Mouse (Mus musculus): Measurements from ENCODE around the gene Aldh6a1. TPM values are rescaled to one million over a fixed set of nuclear protein-coding genes. Genes with fewer than 3 reads are reported as not detected.

Gene Aldh6a1
- polyA plus RNA-seq, 1 experiment from 2014 or later, result 38.6 TPM

DNA sequence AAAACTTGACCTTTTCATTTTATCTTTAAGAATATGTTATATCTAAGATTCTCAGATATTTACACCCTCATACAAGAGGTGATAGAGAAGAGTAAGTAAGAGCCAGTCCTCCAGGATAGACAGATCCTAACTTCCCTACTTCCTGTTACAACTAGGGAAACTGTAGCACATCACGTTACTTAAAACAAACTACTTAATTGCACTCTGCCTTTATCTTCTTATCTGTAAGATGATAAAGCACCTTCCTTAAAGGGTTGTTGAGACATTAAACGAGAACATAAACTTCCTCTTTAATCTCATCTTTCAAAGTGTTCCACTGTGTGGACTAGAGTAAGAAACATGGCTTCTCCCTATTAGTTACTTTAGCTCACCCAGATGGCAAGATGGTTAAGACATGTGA lies 12.1 kb downstream of the Aldh6a1 start:
- Histone ChIP-seq H3K4me2 (no peak overlapping the region), H3K9ac (ENCODE audit: low read depth, low read length) (no peak overlapping the region), H3K27me3 (ENCODE audit: control insufficient read depth, insufficient read depth, low read length) (no peaks in the 10 kb centered on the region), H3K36me3 (ENCODE audit: control insufficient read depth, insufficient read depth, low read length) (no peaks in the 10 kb centered on the region), H3K9me3 (replicated peaks; ENCODE audit: control insufficient read depth, low read length) (no peaks in the 10 kb centered on the region), H3K4me1 (ENCODE audit: control insufficient read depth, insufficient read depth, low read length) (no peaks in the 10 kb centered on the region), H3K4me3 (ENCODE audit: low read depth, low read length) (no peak overlapping the region), H3K27ac (ENCODE audit: low read depth, low read length) (no peak overlapping the region)
- WGBS (ENCODE audit: insufficient replicate concordance), result 44% methylated on average over 2 of the region's 2 CpGs
- ATAC-seq (replicated peaks; ENCODE audit: insufficient number of reproducible peaks, low FRiP score, low TSS enrichment), result no peak

DNA sequence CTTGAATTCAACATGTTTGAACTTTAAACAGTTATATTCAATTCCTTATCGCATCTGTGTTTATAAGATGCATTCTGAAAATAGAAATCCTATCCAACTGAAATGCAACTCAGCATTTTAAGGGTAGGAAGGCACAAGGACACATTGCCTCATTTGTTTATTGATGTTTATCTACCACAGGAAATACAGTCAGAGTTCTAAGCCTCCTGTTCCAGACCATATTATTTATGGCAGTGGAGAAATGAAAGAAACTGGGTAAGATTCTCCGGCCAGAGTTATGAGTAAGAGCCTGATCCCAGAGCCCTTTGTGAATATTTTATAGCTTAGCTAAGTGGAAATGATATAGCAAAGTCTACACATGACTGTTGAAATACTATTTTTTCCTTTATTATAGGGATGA lies 21.0 kb downstream of the Aldh6a1 start:
- H3K4me2 ChIP-seq, result no peak overlapping the region
- H3K4me1 ChIP-seq (ENCODE audit: control insufficient read depth, insufficient read depth, low read length), result no peaks in the 10 kb centered on the region
- ATAC-seq (replicated peaks; ENCODE audit: insufficient number of reproducible peaks, low FRiP score, low TSS enrichment), result no peak

DNA sequence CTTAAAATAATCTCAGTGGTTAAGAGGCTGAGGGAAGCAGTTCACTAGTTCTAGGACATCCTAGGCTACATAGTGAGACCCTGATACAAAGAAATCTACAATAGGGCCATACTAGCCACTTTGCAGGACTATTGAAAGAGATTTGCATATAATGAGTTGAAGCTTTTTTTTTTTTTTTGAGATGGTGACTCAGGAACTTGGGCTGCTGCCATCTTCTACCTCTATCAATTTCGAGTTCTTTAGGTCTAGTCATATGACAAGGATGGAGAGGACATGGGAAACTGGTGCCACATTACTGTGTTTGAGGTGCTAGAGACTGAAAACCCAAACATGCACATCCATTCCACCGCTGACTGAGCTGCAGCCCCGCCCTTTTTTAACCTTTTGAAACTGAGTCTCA lies 26.8 kb downstream of the Aldh6a1 start:
- H3K27me3 ChIP-seq (ENCODE audit: control insufficient read depth, insufficient read depth, low read length), result no peaks in the 10 kb centered on the region
- H3K4me1 ChIP-seq (ENCODE audit: control insufficient read depth, insufficient read depth, low read length), result no peaks in the 10 kb centered on the region
- H3K9ac ChIP-seq (ENCODE audit: low read depth, low read length), result no peak overlapping the region
- no peaks in the 10 kb centered on the region for H3K36me3 ChIP-seq (ENCODE audit: control insufficient read depth, insufficient read depth, low read length)
- no peak overlapping the region for H3K4me2 ChIP-seq
- 49% methylated on average over 3 of the region's 3 CpGs for WGBS (ENCODE audit: insufficient replicate concordance)
- H3K4me3 ChIP-seq (ENCODE audit: low read depth, low read length), result no peak overlapping the region
- H3K9me3 ChIP-seq (replicated peaks; ENCODE audit: control insufficient read depth, low read length), result no peaks in the 10 kb centered on the region
- H3K27ac ChIP-seq (ENCODE audit: low read depth, low read length), result no peak overlapping the region
- no peak for ATAC-seq (replicated peaks; ENCODE audit: insufficient number of reproducible peaks, low FRiP score, low TSS enrichment)

More for the DNA sequence above, 21.0 kb downstream of the Aldh6a1 start:
- Histone ChIP-seq H3K27me3 (ENCODE audit: control insufficient read depth, insufficient read depth, low read length) (no peaks in the 10 kb centered on the region), H3K27ac (ENCODE audit: low read depth, low read length) (no peak overlapping the region), H3K36me3 (ENCODE audit: control insufficient read depth, insufficient read depth, low read length) (no peaks in the 10 kb centered on the region), H3K9ac (ENCODE audit: low read depth, low read length) (no peak overlapping the region), H3K4me3 (ENCODE audit: low read depth, low read length) (no peak overlapping the region), H3K9me3 (replicated peaks; ENCODE audit: control insufficient read depth, low read length) (no peaks in the 10 kb centered on the region)
- 93% methylated on average over 2 of the region's 2 CpGs for WGBS (ENCODE audit: insufficient replicate concordance)

DNA sequence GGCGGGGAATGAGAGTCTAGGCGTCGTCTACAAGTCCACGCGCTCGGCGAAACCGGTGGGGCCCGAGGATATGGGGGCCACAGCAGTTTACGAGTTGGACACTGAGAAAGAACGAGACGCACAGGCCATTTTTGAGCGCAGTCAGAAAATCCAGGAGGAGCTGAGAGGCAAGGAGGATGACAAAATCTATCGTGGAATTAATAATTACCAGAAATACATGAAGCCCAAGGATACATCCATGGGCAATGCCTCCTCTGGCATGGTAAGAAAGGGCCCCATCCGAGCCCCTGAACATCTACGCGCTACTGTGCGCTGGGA lies 33.2 kb downstream of the Aldh6a1 start:
- no peaks in the 10 kb centered on the region for H3K27me3 ChIP-seq (ENCODE audit: control insufficient read depth, insufficient read depth, low read length)
- WGBS (ENCODE audit: insufficient replicate concordance), result 29% methylated on average over 18 of the region's 18 CpGs
- H3K36me3 ChIP-seq (ENCODE audit: control insufficient read depth, insufficient read depth, low read length), result no peaks in the 10 kb centered on the region
- peak overlapping the region; percentile 80 for H3K9ac ChIP-seq (ENCODE audit: low read depth, low read length)
- H3K4me1 ChIP-seq (ENCODE audit: control insufficient read depth, insufficient read depth, low read length), result peaks cover 4% of the 10 kb centered on the region; the same call in 1 of the 2 replicates
- no peak for ATAC-seq (replicated peaks; ENCODE audit: insufficient number of reproducible peaks, low FRiP score, low TSS enrichment)
- H3K9me3 ChIP-seq (replicated peaks; ENCODE audit: control insufficient read depth, low read length), result peaks cover 2% of the 10 kb centered on the region; the same call in 1 of the 2 replicates
- H3K4me3 ChIP-seq (ENCODE audit: low read depth, low read length), result peak overlapping the region; percentile 56
- peak overlapping the region; percentile 85 for H3K4me2 ChIP-seq
- peak overlapping the region; percentile 76; the same call in 1 of the 2 replicates for H3K27ac ChIP-seq (ENCODE audit: low read depth, low read length)

DNA sequence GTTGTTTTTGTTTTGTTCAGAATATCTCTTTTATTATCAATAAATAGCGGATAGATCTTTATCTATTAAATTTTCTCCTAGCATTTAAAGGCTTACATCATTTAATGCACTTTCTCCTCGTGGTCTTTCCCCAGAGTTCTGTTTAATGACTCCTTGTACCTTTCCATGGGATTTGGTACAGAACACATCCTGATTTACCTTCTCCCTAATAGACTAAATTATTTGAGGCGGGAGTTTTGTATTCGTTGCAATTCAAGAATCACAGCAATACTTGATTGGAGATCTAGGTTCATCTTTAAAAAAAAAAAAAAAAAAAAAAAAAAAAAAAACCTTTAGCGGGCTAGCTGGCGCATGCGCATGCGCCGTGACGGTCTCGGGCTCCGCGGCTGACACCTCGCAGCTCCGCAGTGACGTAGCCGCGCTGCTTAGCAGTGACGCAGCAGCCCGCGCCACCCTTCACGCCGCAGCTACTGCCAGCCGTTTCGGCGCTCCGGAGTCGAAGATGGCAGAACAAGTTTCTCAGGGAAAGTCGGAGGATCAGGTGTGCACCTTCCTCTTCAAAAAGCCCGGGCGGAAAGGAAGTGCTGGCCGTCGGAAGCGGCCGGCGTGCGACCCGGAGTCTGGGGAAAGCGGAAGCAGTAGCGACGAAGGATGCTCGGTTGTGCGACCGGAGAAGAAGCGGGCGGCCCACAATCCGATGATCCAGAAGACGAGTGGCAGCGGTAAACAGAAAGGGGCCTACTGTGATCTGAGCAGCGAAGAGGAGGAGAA lies 33.8 kb downstream of the Aldh6a1 start, which contains the start of gene Rnf113a2:
Gene Rnf113a2, plus strand, starts transcription at position 363 of the 771 bp plus-strand sequence.
- H3K4me2 ChIP-seq, result peak within 1 kb of the TSS; percentile 85
- peak within 1 kb of the TSS; percentile 56 for H3K4me3 ChIP-seq (ENCODE audit: low read depth, low read length)
- H3K9me3 ChIP-seq (replicated peaks; ENCODE audit: control insufficient read depth, low read length), result peaks cover 2% of the 10 kb centered on the region; the same call in 1 of the 2 replicates
- peak; percentile 78; the same call in 1 of the 2 replicates for ATAC-seq (replicated peaks; ENCODE audit: insufficient number of reproducible peaks, low FRiP score, low TSS enrichment)
- H3K27ac ChIP-seq (ENCODE audit: low read depth, low read length), result peak within 1 kb of the TSS; percentile 76; the same call in 1 of the 2 replicates
- H3K27me3 ChIP-seq (ENCODE audit: control insufficient read depth, insufficient read depth, low read length), result no peaks in the 10 kb centered on the region
- H3K9ac ChIP-seq (ENCODE audit: low read depth, low read length), result peak within 1 kb of the TSS; percentile 80
- 4% methylated on average over 50 of the region's 50 CpGs for WGBS (ENCODE audit: insufficient replicate concordance)
- H3K4me1 ChIP-seq (ENCODE audit: control insufficient read depth, insufficient read depth, low read length), result peaks cover 4% of the 10 kb centered on the region; the same call in 1 of the 2 replicates
- H3K36me3 ChIP-seq (ENCODE audit: control insufficient read depth, insufficient read depth, low read length), result no peaks in the 10 kb centered on the region

DNA sequence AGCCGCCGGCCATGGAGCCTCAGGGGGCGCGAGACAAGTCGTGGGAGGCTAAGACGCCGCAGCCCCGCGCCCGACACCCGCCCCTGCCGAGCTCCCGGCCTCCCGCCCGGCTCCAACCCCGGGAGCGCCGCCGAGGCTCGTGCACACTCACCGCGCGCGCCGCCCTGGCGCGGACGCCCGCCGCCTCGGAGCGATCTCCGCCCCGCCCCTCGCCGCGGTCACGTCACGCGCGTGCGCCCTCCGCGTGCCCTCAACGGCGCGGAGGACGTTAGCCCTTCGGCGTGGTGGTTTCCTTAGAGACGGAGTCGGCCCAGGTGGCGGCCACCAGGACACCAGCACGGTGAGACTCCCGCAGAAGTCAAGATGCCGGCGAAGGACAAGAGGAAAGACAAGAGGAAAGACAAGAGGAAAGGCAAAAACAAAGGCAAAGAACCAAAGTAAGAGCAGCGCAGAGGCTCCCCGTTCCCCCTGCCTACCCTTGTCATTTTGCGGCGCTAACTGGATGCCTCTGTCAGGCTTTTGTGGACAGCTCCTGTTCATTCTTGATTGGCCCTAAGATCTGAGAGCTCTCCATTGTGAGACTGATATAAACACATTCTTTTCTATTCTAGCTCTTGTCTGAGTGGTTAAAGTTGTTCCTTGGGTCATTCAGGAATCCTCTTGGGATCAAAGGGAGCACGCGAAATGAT lies 41.8 kb downstream of the Aldh6a1 start, which contains the start of the genes Entpd5 and Bbof1:
Gene Entpd5, minus strand, starts transcription at position 211 of the 689 bp plus-strand sequence.
Gene Bbof1, plus strand, starts transcription at position 253 of the 689 bp plus-strand sequence.
- Histone ChIP-seq H3K4me1 (ENCODE audit: control insufficient read depth, insufficient read depth, low read length) (peaks cover 3% of the 10 kb centered on the region; the same call in 1 of the 2 replicates), H3K4me3 (ENCODE audit: low read depth, low read length) (peak within 1 kb of the TSS; percentile 82), H3K27me3 (ENCODE audit: control insufficient read depth, insufficient read depth, low read length) (no peaks in the 10 kb centered on the region), H3K4me2 (peak within 1 kb of the TSS; percentile 89), H3K27ac (ENCODE audit: low read depth, low read length) (peak within 1 kb of the TSS; percentile 85), H3K9ac (ENCODE audit: low read depth, low read length) (peak within 1 kb of the TSS; percentile 92), H3K36me3 (ENCODE audit: control insufficient read depth, insufficient read depth, low read length) (no peaks in the 10 kb centered on the region), H3K9me3 (replicated peaks; ENCODE audit: control insufficient read depth, low read length) (no peaks in the 10 kb centered on the region)
- peak; percentile 91 for ATAC-seq (replicated peaks; ENCODE audit: insufficient number of reproducible peaks, low FRiP score, low TSS enrichment)
- 2% methylated on average over 57 of the region's 63 CpGs for WGBS (ENCODE audit: insufficient replicate concordance)

DNA sequence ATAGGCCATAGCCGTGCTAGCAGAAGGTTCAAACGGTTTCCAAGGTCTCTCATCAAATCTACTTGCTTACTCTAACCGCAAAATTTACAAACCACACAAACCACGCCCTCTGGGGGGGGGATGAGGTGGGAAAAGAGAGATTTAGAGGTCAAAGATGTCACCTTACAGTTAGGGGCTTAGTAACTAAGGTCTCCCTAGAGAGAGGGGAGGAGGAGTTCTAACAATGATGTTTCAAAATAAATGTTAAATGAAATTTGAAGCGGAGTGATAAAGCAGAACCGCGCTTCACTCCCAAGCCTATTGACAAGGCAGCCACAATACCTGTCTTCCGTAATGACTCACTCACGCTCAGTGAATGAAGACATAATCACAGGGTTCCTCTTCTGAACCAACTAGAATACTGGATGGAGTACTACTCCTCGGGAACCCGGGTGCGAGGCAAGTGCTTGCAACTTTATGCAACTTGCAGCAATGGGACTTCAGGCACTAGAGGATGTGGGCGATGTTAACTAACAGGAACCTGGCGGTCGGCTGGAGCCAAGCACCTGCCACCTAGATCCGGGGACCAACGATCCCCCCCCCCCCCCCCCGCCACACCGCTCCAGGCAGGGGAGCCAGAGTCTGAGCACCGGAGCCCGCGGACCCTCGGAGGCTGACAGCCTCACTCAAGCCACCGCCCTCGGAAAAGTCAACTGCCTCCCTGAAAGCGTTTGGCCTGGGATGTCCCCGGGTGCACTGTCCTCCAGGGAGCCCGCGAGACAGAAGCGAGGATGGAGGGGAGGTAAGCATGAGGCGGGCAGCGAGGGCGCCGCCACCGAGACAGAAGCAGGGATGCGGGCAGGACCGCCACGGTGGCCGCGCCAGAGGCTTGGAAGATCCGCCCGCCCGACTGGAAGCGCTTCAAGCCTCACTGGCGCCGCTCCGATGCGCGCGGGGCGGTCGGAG lies 42.7 kb downstream of the Aldh6a1 start:
- no peaks in the 10 kb centered on the region for H3K36me3 ChIP-seq (ENCODE audit: control insufficient read depth, insufficient read depth, low read length)

GRCm38 (mm10) chr12:84407259-84407658 lies 43.5 kb downstream of the Aldh6a1 start:
- ATAC-seq (replicated peaks; ENCODE audit: insufficient number of reproducible peaks, low FRiP score, low TSS enrichment), result no peak
- H3K27me3 ChIP-seq (ENCODE audit: control insufficient read depth, insufficient read depth, low read length), result no peaks in the 10 kb centered on the region
- H3K4me1 ChIP-seq (ENCODE audit: control insufficient read depth, insufficient read depth, low read length), result peaks cover 3% of the 10 kb centered on the region; the same call in 1 of the 2 replicates
- no peak overlapping the region for H3K9ac ChIP-seq (ENCODE audit: low read depth, low read length)
- 55% methylated on average over 4 of the region's 4 CpGs for WGBS (ENCODE audit: insufficient replicate concordance)
- no peaks in the 10 kb centered on the region for H3K36me3 ChIP-seq (ENCODE audit: control insufficient read depth, insufficient read depth, low read length)
- H3K27ac ChIP-seq (ENCODE audit: low read depth, low read length), result no peak overlapping the region
- no peak overlapping the region for H3K4me3 ChIP-seq (ENCODE audit: low read depth, low read length)
- H3K9me3 ChIP-seq (replicated peaks; ENCODE audit: control insufficient read depth, low read length), result no peaks in the 10 kb centered on the region
- H3K4me2 ChIP-seq, result no peak overlapping the region

More for the DNA sequence above, 42.7 kb downstream of the Aldh6a1 start:
- peak overlapping the region; percentile 82 for H3K4me3 ChIP-seq (ENCODE audit: low read depth, low read length)
- peak; percentile 48; the same call in 1 of the 2 replicates for ATAC-seq (replicated peaks; ENCODE audit: insufficient number of reproducible peaks, low FRiP score, low TSS enrichment)
- H3K27ac ChIP-seq (ENCODE audit: low read depth, low read length), result peak overlapping the region; percentile 85
- no peaks in the 10 kb centered on the region for H3K27me3 ChIP-seq (ENCODE audit: control insufficient read depth, insufficient read depth, low read length)
- peaks cover 3% of the 10 kb centered on the region; the same call in 1 of the 2 replicates for H3K4me1 ChIP-seq (ENCODE audit: control insufficient read depth, insufficient read depth, low read length)
- peak overlapping the region; percentile 92 for H3K9ac ChIP-seq (ENCODE audit: low read depth, low read length)
- H3K4me2 ChIP-seq, result peak overlapping the region; percentile 89
- 2% methylated on average over 47 of the region's 52 CpGs for WGBS (ENCODE audit: insufficient replicate concordance)
- no peaks in the 10 kb centered on the region for H3K9me3 ChIP-seq (replicated peaks; ENCODE audit: control insufficient read depth, low read length)

All from heart, embryonic 11.5 days (tissue).